Mouse (Mus musculus): ENCODE data around the gene Tango2.

Tango2 gene

DNA sequence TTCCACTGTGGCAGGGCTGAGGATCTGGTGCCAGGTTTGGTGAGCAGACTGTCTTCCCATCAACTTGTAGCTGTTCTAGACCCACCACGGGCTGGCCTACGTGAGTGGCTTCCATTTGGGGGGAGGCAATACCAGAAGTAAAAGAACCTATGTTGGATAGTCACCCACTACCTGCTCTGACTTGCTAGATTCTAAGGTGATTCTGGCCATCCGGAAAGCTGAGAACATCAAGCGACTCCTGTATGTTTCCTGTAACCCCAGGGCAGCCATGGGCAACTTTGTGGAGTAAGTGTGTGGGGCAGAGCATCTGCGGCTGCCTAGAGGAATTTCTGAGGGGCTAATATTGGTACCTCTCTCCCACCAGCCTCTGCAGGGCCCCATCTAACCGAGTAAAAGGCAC lies 95.2 kb downstream of the Tango2 start:
- no peak for DNase-seq

DNA sequence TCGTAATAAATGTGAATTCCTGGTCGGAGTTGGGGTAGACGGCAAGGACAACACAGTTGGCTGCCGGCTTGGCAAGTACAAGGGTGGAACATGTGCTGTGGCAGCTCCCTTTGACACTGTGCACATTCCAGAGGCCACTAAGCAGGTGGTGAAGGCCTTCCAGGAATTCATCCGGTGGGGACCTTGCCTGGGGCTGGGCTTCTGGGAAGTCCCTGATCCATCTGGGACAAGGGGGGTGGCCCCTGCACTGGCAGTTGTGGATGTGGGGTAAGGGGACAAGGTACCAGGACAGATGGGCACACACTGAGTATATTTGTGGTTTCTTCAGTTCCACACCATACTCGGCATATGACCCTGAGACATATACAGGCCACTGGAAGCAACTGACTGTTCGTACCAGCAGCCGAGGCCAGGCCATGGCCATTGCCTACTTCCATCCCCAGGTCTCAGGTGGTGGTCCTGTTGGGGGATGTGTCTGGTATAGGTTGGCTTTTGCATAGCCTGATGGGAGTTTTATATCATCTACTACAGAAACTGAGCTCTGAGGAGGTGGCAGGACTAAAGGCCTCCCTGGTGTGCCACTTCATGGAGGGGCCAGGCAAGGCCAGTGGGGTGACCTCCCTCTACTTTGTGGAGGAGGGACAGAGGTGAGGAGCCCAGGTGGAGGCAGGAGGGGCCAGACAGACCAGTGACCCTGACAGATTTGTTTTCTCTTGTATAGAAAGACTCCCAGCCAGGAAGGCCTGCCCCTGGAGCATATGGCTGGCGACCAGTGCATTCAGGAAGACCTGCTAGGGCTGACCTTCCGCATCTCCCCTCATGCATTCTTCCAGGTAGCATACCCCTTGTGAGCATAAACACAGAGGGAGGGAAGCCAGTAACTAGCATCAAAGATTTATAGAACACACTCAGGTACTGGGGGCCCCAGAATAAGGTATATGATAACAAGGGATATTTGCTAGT lies 96.8 kb downstream of the Tango2 start:
- DNase-seq: no peak
